Mouse (Mus musculus): ENCODE results near the gene Plod1. TPM values are rescaled to one million over a fixed set of nuclear protein-coding genes. Genes with fewer than 3 reads are reported as not detected.
A peak's percentile ranks its signal among the peaks of the same experiment; 100 is the strongest.

Plod1 gene
- polyA plus RNA-seq, 1 experiment = not detected

DNA sequence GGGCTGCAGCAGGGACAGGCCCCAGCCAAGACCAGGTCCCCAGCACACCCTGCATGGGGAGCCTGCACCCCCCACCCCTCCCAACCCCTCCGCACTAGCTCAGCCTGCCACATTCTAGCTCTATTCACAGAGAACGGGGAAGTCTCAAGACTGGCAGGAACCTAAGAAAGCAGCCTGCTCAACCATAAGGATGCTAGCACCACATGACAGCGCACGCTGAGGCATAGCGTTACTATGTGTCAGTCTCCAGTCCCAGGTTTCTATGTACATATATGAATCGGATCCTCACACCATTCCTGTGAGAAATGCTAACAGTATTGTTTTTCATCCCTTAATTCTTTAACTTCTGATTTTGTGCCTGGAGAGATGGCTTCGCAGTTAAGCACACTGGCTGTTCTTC is 8.0 kb downstream of the Plod1 start:
- Histone ChIP-seq H3K27ac (ENCODE audit: insufficient read depth, low read depth, low read length) (no peak overlapping the region), H3K4me3 (ENCODE audit: insufficient read depth, low read depth, low read length) (no peak overlapping the region), H3K4me1 (ENCODE audit: control insufficient read depth, insufficient read depth, low read length) (no peaks in the 10 kb centered on the region)
- TF ChIP-seq CTCF (IDR thresholded peaks at IDR 0.05; ENCODE audit: insufficient read depth, low read depth, low read length) (no peak), POLR2A (IDR thresholded peaks at IDR 0.05; ENCODE audit: insufficient read depth, low read depth, low read length) (no peak)
- WGBS = 79% methylated on average over 7 of the region's 7 CpGs

DNA sequence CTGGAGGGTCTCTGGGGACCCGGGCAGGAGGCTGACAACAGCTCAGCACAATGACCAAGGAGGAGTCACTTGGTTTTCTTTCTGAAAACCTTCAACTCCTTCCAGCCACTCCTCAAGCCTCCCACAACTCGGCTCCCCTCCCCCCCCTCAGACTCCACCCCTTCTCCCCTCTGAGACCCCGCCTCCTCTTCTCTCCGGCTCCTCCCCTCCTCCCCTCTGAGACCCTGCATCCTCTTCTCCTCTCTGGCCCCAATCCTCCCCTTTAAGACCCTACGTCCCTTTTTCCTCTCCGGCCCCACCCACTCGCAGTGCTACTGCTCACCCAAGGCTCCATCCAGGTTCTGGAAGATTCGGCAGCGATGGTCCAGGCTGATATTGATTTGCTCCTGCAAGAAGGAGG is 8.4 kb downstream of the Plod1 start:
- Histone ChIP-seq H3K27ac (ENCODE audit: insufficient read depth, low read depth, low read length) (no peak overlapping the region), H3K4me3 (ENCODE audit: insufficient read depth, low read depth, low read length) (no peak overlapping the region), H3K4me1 (ENCODE audit: control insufficient read depth, insufficient read depth, low read length) (no peaks in the 10 kb centered on the region)
- 31% methylated on average over 9 of the region's 9 CpGs for WGBS
- TF ChIP-seq POLR2A (IDR thresholded peaks at IDR 0.05; ENCODE audit: insufficient read depth, low read depth, low read length) (no peak), CTCF (IDR thresholded peaks at IDR 0.05; ENCODE audit: insufficient read depth, low read depth, low read length) (no peak)

DNA sequence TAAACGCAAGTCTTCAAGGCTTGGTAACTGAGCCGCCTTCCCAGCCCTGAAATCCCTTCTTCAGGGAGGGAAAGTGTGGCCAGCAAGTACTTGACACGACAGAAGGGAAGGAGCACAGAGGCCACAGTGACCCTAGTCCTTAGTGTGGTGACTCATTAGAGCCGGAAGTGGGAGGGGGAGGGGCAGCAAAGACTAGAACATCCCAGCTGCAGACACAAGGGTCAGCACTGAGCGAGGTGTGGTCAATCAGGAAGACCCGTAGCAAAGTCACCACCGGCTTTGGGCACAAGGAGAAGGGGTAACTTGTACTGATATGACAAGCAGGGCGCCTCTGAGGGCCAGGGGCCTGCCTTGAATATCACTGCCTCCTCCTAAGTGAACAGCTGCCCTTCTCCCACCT is 8.9 kb downstream of the Plod1 start:
- no peak for TF ChIP-seq CTCF (IDR thresholded peaks at IDR 0.05; ENCODE audit: insufficient read depth, low read depth, low read length)
- TF ChIP-seq POLR2A (IDR thresholded peaks at IDR 0.05; ENCODE audit: insufficient read depth, low read depth, low read length) = no peak
- 67% methylated on average over 8 of the region's 8 CpGs for WGBS
- Histone ChIP-seq H3K4me1 (ENCODE audit: control insufficient read depth, insufficient read depth, low read length) (no peaks in the 10 kb centered on the region; the same call in 1 of the 2 replicates), H3K4me3 (ENCODE audit: insufficient read depth, low read depth, low read length) (no peak overlapping the region), H3K27ac (ENCODE audit: insufficient read depth, low read depth, low read length) (no peak overlapping the region)

DNA sequence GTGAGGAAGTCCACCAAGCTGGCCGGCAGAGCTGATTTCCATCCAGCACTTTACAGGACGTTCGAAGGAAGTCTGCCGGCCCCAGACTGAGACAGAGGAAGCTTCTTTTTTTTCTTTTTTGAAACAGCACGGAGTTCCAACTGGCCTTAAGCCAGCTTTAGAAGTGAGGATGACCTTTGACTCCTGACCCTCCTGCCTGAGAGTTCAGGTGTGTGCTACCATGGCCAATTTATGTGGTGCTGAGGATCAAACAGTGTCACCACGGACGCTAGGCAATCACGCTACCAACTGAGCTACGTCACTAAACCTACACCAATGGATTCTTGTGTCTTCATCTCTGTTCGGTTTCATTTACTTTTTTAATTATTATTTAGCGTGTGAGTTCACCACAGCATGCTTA is 14.2 kb downstream of the Plod1 start:
- no peak overlapping the region for H3K27ac ChIP-seq (ENCODE audit: insufficient read depth, low read depth, low read length)
- H3K4me1 ChIP-seq (ENCODE audit: control insufficient read depth, insufficient read depth, low read length) = no peaks in the 10 kb centered on the region; the same call in 1 of the 2 replicates
- TF ChIP-seq POLR2A (IDR thresholded peaks at IDR 0.05; ENCODE audit: insufficient read depth, low read depth, low read length) (no peak), CTCF (IDR thresholded peaks at IDR 0.05; ENCODE audit: insufficient read depth, low read depth, low read length) (no peak)
- H3K4me3 ChIP-seq (ENCODE audit: insufficient read depth, low read depth, low read length) = no peak overlapping the region
- WGBS = 73% methylated on average over 11 of the region's 11 CpGs

DNA sequence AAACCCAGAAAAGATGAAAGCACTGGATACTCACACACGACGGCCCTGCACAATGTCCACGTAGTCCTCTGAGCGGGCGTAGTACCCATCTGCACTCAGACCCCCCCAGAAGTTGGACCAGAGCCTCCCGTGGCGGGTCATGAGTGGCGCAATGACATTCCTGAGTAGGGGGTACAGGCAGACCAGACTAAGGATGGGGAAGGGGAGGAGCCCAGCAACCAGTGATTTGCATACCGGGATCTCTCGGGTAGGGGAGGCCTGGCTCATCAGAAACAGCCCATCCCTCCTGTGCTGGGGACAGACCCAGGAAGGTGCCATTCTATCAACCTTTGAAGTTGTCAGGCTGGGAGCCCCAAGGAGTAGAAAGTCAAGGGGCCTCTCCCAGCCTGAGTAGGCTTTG is 15.6 kb downstream of the Plod1 start:
- WGBS = 44% methylated on average over 10 of the region's 10 CpGs
- TF ChIP-seq CTCF (IDR thresholded peaks at IDR 0.05; ENCODE audit: insufficient read depth, low read depth, low read length) = no peak
- TF ChIP-seq POLR2A (IDR thresholded peaks at IDR 0.05; ENCODE audit: insufficient read depth, low read depth, low read length) = no peak
- Histone ChIP-seq H3K4me1 (ENCODE audit: control insufficient read depth, insufficient read depth, low read length) (no peaks in the 10 kb centered on the region; the same call in 1 of the 2 replicates), H3K4me3 (ENCODE audit: insufficient read depth, low read depth, low read length) (no peak overlapping the region), H3K27ac (ENCODE audit: insufficient read depth, low read depth, low read length) (no peak overlapping the region)

DNA sequence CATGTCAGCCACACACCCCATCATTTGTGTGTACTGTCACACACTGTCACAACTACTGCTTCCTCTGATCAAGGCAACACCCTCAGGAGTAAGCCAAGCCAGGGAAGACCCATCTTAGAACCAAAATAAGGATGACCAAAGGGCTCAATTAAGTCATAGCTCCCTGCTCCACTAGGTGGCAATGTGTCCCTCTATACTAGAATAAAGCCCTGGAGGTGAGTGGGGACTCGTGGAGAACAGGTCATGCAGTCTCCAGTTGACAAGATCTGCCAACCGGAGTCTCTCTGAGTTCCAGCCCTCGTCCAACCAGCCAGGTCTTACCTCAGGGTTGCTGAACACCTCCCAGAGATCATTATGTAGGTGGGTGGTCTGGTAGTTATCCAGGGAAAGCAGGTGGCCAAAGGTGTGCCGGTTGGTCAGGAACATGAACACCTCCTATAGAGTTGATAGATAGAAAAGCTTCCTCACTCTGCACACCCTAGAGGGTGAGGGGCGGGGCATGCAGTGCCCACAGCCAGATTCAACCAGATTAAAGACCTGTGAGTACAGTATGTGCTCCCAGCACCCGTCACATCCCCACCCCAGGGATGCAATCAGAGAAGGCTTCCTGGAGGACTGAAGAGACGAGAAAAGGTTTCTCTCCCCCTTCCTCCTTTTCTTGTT is 18.0 kb downstream of the Plod1 start:
- WGBS = 64% methylated on average over 7 of the region's 7 CpGs
- Histone ChIP-seq H3K27ac (ENCODE audit: insufficient read depth, low read depth, low read length) (no peak overlapping the region), H3K4me1 (ENCODE audit: control insufficient read depth, insufficient read depth, low read length) (no peaks in the 10 kb centered on the region; the same call in 1 of the 2 replicates), H3K4me3 (ENCODE audit: insufficient read depth, low read depth, low read length) (no peak overlapping the region)
- no peak for TF ChIP-seq POLR2A (IDR thresholded peaks at IDR 0.05; ENCODE audit: insufficient read depth, low read depth, low read length)
- no peak for TF ChIP-seq CTCF (IDR thresholded peaks at IDR 0.05; ENCODE audit: insufficient read depth, low read depth, low read length)

DNA sequence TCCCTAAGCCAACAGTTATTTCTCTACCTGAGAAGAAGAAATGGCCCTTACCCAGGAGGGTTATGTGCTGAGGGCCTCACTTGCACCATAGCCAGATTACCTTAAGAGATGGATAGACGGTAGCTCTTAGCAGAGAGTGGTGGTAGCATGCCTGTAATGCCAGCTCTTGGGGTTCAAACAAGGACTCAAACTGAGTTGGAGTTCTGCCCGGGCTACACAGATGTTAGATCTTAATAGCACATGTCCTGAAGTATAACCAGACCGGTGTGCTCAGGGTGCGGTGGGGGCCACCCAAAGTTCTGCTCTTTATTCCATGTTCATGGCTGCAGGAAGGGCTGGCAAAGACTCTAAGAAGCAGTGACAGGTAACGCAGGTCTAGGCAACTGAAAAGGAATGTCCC is 27.1 kb downstream of the Plod1 start:
- Histone ChIP-seq H3K27ac (ENCODE audit: insufficient read depth, low read depth, low read length) (no peak overlapping the region), H3K4me3 (ENCODE audit: insufficient read depth, low read depth, low read length) (no peak overlapping the region), H3K4me1 (ENCODE audit: control insufficient read depth, insufficient read depth, low read length) (no peaks in the 10 kb centered on the region; the same call in 1 of the 2 replicates)
- TF ChIP-seq POLR2A (IDR thresholded peaks at IDR 0.05; ENCODE audit: insufficient read depth, low read depth, low read length) (no peak), CTCF (IDR thresholded peaks at IDR 0.05; ENCODE audit: insufficient read depth, low read depth, low read length) (no peak)
- 89% methylated on average over 5 of the region's 5 CpGs for WGBS

DNA sequence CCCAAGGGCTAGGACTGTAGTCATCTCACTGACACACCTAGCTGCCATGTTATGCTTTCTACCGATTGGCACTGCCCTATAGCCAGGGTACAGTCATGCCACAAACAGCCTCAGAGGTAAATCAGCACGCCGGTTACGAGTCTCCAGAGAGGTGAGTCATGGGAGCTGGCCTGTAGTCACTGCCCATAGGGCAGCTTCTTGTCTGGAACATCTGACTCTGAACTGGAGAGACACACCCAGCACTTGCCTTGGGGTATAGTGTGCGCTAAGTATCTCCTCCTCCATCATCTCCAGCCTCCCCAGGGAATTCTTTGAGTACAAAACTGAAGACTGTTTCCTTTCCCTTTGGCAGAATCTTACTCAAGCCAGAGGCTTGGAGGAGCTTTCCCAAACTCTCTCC is 30.3 kb downstream of the Plod1 start:
- peaks cover 9% of the 10 kb centered on the region for H3K4me1 ChIP-seq (ENCODE audit: control insufficient read depth, insufficient read depth, low read length)
- no peak for TF ChIP-seq POLR2A (IDR thresholded peaks at IDR 0.05; ENCODE audit: insufficient read depth, low read depth, low read length)
- no peak for TF ChIP-seq CTCF (IDR thresholded peaks at IDR 0.05; ENCODE audit: insufficient read depth, low read depth, low read length)
- WGBS = 91% methylated on average over 5 of the region's 5 CpGs
- H3K4me3 ChIP-seq (ENCODE audit: insufficient read depth, low read depth, low read length) = no peak overlapping the region
- H3K27ac ChIP-seq (ENCODE audit: insufficient read depth, low read depth, low read length) = no peak overlapping the region

DNA sequence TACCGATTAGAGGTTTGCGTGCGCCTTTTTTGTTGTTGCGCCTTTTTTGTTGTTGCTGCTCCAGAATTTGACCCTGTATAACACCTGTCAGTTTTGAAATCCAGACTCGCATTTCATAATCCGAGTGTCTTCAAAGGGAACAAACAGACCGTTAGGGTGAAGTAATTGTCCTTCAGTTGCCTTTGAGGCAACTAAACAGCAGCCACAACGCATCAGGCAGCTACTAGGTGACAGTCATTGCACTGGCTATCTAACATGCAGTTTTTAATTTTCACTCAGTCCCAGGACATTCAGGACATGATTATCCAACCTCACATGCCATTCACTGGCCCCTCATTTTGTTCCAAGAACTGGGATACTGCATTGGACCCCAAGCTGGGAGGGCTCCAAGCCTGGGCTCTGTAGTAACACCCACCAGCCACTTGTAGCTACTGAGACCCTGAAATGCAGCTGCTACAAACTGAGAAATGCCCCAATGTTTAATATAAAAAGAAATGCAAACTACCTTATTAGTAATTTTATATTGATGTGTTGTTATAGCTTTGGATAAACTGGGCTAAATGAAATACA is 31.4 kb downstream of the Plod1 start:
- H3K27ac ChIP-seq (ENCODE audit: insufficient read depth, low read depth, low read length) = peak overlapping the region; percentile 57; the same call in 1 of the 2 replicates
- peaks cover 15% of the 10 kb centered on the region for H3K4me1 ChIP-seq (ENCODE audit: control insufficient read depth, insufficient read depth, low read length)
- H3K4me3 ChIP-seq (ENCODE audit: insufficient read depth, low read depth, low read length) = peak overlapping the region; percentile 99
- under 1% methylated on average over 8 of the region's 8 CpGs for WGBS
- TF ChIP-seq POLR2A (IDR thresholded peaks at IDR 0.05; ENCODE audit: insufficient read depth, low read depth, low read length) (no peak), CTCF (IDR thresholded peaks at IDR 0.05; ENCODE audit: insufficient read depth, low read depth, low read length) (no peak)

Data from olfactory bulb, adult 2 months (tissue).